Mouse (Mus musculus) stomach, postnatal 0 days (tissue): ENCODE results near the gene Fcgr3. TPM values are rescaled to one million over a fixed set of nuclear protein-coding genes. Genes with fewer than 3 reads are reported as not detected.

Experiments
- ATAC-seq: fragments of 200-750 bp; cut with Nextera tagmentation; 2 replicates; pipeline ENCODE4 v1.8.0; 2017; ENCODE audit not compliant: low FRiP score, low TSS enrichment
- DNase-seq: peaks from one replicate; pipeline ENCODE4 v3.0.0-alpha.2; 2016; ENCODE audit warnings: low spot score
- H3K27ac ChIP-seq: fragments of 300-500 bp; sonication (generic); replicated peaks from 2 replicates; pipeline ENCODE4 v1.5.1; 2014; ENCODE audit warnings: mild to moderate bottlenecking, control low read depth
- H3K27me3 ChIP-seq: fragments of 300-500 bp; sonication (generic); 2 replicates; pipeline ENCODE4 v1.6.1; 2014; ENCODE audit warnings: low read length; ENCODE audit not compliant: control insufficient read depth, insufficient read depth
- H3K36me3 ChIP-seq: fragments of 300-500 bp; sonication (generic); 2 replicates; pipeline ENCODE4 v1.6.1; 2014; ENCODE audit warnings: low read length, mixed read lengths; ENCODE audit not compliant: control insufficient read depth, insufficient read depth
- H3K4me1 ChIP-seq: fragments of 300-500 bp; sonication (generic); replicated peaks from 2 replicates; pipeline ENCODE4 v1.6.1; 2014; ENCODE audit warnings: antibody characterized with exemption; ENCODE audit not compliant: control insufficient read depth, insufficient read depth
- H3K4me2 ChIP-seq: fragments of 300-500 bp; sonication (generic); replicated peaks from 2 replicates; pipeline ENCODE4 v1.6.1; 2014; ENCODE audit warnings: low read depth, mild to moderate bottlenecking, control low read depth, moderate library complexity
- H3K4me3 ChIP-seq: fragments of 300-500 bp; sonication (generic); 2 replicates; pipeline ENCODE4 v1.5.1; 2014; ENCODE audit warnings: low read depth, low read length, control low read depth
- H3K9ac ChIP-seq: fragments of 300-500 bp; sonication (generic); 2 replicates; pipeline ENCODE4 v1.6.1; 2014; ENCODE audit warnings: mild to moderate bottlenecking, low read length, control low read depth, mixed read lengths
- H3K9me3 ChIP-seq: fragments of 300-500 bp; sonication (generic); 2 replicates; pipeline ENCODE4 v1.6.1; 2016; ENCODE audit warnings: low read length; ENCODE audit not compliant: control insufficient read depth
- CTCF ChIP-seq: IDR thresholded peaks from 2 replicates; pipeline ENCODE4 v1.5.1; 2016; ENCODE audit warnings: antibody characterized with exemption, low read depth, mild to moderate bottlenecking, moderate library complexity
- EP300 ChIP-seq: optimal IDR thresholded peaks from 2 replicates; pipeline ENCODE3; 2016; ENCODE audit warnings: antibody characterized with exemption
- WGBS: fragments of 180-500 bp; shearing (Covaris S2); extraction: QIAGEN DNeasy Blood & Tissue Kit; methylation state at CpG from one replicate; pipeline ENCODE4 v1.1.7; 2014; 5-methylcytosine and 5-hydroxymethylcytosine counted together
- polyA plus RNA-seq: library from polyadenylated mRNA; unstranded; fragments of >200 nt; fragmentation: Nextera tagmentation; extraction: Ambion mirVana; gene quantifications from 2 replicates; pipeline ENCODE4 v1.2.1, GENCODE M21; 2015

The Fcgr3 gene
- polyA plus RNA-seq, 1 experiment from 2014 or later = 17.9 TPM

- H3K4me2 ChIP-seq = peak overlapping the region; percentile 44
- peak; percentile 19; the same call in 1 of the 2 replicates for ATAC-seq
Measured at GRCm38 (mm10) chr1:171110659-171111019, 45.9 kb upstream of the Fcgr3 start.

DNA sequence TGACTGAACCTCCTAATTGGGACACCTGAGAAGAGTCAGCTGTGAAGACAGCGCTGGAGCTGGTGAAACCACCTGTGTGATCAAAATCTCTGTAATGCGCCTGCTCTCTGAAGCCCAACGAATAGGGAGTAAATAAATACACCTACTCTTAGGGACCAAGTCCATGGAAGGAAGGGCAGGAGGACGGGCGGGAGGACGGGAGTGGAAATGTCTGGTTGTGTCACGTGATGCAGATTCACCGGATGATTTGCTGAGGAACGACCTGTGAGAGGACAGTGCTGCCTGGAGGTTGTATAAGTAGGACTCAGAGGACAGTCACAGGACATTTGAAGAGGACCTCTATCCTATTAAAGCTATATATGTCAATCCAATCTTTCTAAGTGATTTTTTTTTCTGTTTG is 44.9 kb upstream of the Fcgr3 start:
- H3K9me3 ChIP-seq = no peaks in the 10 kb centered on the region
- H3K36me3 ChIP-seq = no peaks in the 10 kb centered on the region
- 47% methylated on average over 9 of the region's 9 CpGs for WGBS
- 0 out of 2 replicates have a peak, but pooled peaks cover 5% of the 10 kb centered on the region for H3K4me1 ChIP-seq
- no peak for TF ChIP-seq CTCF
- no peak for TF ChIP-seq EP300
- no peak overlapping the region for H3K9ac ChIP-seq
- H3K4me3 ChIP-seq = no peak overlapping the region
- H3K27ac ChIP-seq = no peak overlapping the region
- no peak for ATAC-seq
- DNase-seq = no peak
- H3K27me3 ChIP-seq = no peaks in the 10 kb centered on the region
- H3K4me2 ChIP-seq = no peak overlapping the region

More at GRCm38 (mm10) chr1:171110659-171111019, 45.9 kb upstream of the Fcgr3 start:
- WGBS = 15% methylated on average over 15 of the region's 15 CpGs
- DNase-seq = no peak
- Histone ChIP-seq H3K36me3 (no peaks in the 10 kb centered on the region), H3K27me3 (no peaks in the 10 kb centered on the region), H3K9me3 (no peaks in the 10 kb centered on the region), H3K27ac (peak overlapping the region; percentile 71), H3K9ac (peak overlapping the region; percentile 59), H3K4me1 (0 out of 2 replicates have a peak, but pooled peaks cover 5% of the 10 kb centered on the region), H3K4me3 (peak overlapping the region; percentile 66)
- TF ChIP-seq EP300 (no peak), CTCF (no peak)

DNA sequence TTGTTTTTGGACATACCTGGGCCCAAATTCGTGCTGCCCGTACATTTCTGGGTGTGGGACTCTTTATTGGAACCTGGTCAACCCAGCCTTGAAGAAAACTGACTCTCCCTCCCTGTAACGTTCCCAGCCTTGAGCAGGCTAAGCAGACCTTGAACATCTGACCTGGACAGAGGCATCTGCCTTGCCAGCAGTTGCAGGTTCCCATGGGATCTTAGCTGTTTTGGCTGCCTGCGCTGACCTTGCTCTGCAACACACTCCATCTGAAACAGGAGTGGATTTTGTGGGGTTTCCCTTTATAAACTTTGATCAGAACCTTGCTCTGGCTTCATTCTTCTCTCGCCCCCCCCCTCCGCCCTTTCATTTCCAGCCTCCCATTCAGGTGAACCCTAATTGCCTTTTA is 40.5 kb upstream of the Fcgr3 start:
- DNase-seq (no peak), ATAC-seq (no peak)
- Histone ChIP-seq H3K4me1 (peaks cover 3% of the 10 kb centered on the region; the same call in 1 of the 2 replicates), H3K27me3 (no peaks in the 10 kb centered on the region), H3K36me3 (no peaks in the 10 kb centered on the region), H3K27ac (no peak overlapping the region), H3K4me3 (no peak overlapping the region), H3K9ac (no peak overlapping the region), H3K4me2 (no peak overlapping the region), H3K9me3 (no peaks in the 10 kb centered on the region)
- 76% methylated on average over 6 of the region's 6 CpGs for WGBS
- TF ChIP-seq EP300 (no peak), CTCF (no peak)

DNA sequence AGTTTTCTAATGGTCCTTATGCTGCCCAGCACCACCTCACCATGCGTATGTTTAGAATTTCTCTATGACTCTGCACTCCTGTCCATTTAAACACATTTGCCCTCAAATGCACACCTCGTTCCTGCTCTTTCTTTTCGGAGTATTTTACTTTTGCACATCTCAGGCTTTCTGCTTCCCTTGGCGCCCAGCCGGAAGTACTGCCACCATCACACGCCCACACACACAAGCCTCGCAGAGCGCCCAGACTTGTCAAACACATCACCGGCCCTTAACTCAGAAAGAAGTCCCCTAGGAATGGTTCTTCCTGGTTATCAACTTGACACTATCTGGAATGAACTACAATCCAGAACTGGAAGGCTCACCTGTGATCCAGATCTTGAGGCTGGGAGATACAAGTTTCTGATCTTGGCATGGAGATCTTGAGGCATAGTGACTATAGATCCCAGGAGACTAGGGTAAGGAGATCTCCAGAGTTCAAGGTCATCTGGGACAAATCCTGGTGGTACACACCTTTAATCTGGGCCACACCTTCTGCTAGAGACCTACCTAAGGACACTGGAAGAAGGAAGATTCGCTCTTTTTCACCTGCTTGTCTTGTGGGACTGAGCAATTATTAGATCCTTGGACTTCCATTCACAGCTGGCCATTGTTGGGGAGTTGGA is 38.6 kb upstream of the Fcgr3 start:
- Histone ChIP-seq H3K4me1 (peaks cover 3% of the 10 kb centered on the region; the same call in 1 of the 2 replicates), H3K9me3 (no peaks in the 10 kb centered on the region), H3K4me3 (peak overlapping the region; percentile 63), H3K9ac (no peak overlapping the region), H3K27ac (peak overlapping the region; percentile 36; the same call in 1 of the 2 replicates), H3K36me3 (no peaks in the 10 kb centered on the region), H3K4me2 (peak overlapping the region; percentile 54), H3K27me3 (no peaks in the 10 kb centered on the region)
- peak; percentile 7; the same call in 1 of the 2 replicates for ATAC-seq
- no peak for TF ChIP-seq EP300
- no peak for TF ChIP-seq CTCF
- peak; percentile 37 for DNase-seq
- WGBS = 10% methylated on average over 10 of the region's 10 CpGs

DNA sequence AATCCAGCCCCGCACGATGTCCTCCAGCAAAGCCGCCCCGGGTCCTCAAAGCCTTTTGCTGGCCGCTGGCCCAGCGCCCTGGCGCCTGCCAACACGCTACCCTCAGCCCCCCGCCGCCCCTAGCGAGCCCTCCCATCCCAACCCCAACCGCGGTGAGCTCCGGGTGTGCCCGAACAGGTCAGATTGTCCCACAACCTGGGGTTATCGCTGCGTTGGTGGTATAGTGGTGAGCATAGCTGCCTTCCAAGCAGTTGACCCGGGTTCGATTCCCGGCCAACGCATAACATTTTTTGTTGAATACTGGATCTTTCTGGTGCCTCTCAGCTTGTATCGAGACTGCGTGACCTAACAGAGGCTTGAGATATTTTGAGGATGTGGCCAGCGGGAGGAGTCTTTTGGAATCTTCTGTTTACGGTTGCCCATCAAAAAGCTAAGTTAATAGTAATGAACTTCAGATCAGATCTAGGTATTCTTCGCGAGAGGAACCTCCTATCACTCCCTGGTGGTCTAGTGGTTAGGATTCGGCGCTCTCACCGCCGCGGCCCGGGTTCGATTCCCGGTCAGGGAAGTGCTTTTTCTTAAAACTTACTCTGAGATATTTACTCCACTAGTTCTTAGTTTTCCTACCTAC is 37.9 kb upstream of the Fcgr3 start:
- Histone ChIP-seq H3K4me1 (peaks cover 3% of the 10 kb centered on the region; the same call in 1 of the 2 replicates), H3K27me3 (no peaks in the 10 kb centered on the region), H3K9ac (peak overlapping the region; percentile 61), H3K4me3 (peak overlapping the region; percentile 63), H3K36me3 (no peaks in the 10 kb centered on the region), H3K9me3 (no peaks in the 10 kb centered on the region), H3K27ac (peak overlapping the region; percentile 69), H3K4me2 (peak overlapping the region; percentile 54)
- no peak for TF ChIP-seq EP300
- no peak for TF ChIP-seq CTCF
- DNase-seq (peak; percentile 82), ATAC-seq (peak; percentile 91)
- under 1% methylated on average over 35 of the region's 35 CpGs for WGBS
